Mouse (Mus musculus) thymus, adult 2 months (tissue): Measurements from ENCODE around the gene Rad51d.

Source experiments
- CTCF ChIP-seq: fragments of 200-500 bp; IDR thresholded peaks from 2 replicates; pipeline ENCODE4 v1.5.1; 2012; ENCODE audit warnings: mild to moderate bottlenecking, control low read depth, low read length, moderate library complexity, borderline replicate concordance; ENCODE audit not compliant: control insufficient read depth, poor library complexity, insufficient read depth; ENCODE audit errors: extremely low read depth
- POLR2A ChIP-seq: fragments of 200-500 bp; IDR thresholded peaks from 2 replicates; pipeline ENCODE4 v1.6.1; 2012; ENCODE audit warnings: mild to moderate bottlenecking, low read length, control low read depth, moderate library complexity; ENCODE audit not compliant: control insufficient read depth, poor library complexity, insufficient read depth; ENCODE audit errors: extremely low read depth

GRCm38 (mm10) chr11:82852115-82852514, 38.3 kb downstream of the Rad51d start:
- TF ChIP-seq POLR2A (no peak), CTCF (no peak)
